Mouse (Mus musculus): ENCODE results near the gene Anapc4. TPM values are rescaled to one million over a fixed set of nuclear protein-coding genes. Genes with fewer than 3 reads are reported as not detected.

Anapc4 gene
- polyA plus RNA-seq, 1 experiment: 26.3 TPM

DNA sequence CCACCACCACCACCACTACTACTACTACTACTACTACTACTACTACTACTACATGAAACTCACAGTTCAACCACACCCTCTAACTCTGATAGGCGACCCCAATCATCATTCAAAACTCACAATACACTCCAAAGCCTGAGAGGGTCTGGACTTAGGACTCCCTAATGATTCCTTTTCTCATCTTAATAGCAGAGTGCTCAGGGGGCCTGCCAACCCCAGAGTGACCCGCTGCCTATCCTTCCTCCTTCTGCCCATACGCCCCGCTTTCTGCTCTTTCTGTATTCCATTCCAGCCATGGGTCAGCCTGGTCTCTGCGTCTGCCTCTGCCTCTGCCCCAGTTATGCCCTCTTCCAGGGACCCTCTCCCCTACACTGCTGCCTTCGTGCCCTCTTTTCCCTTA, 46.1 kb downstream of the Anapc4 start:
- Histone ChIP-seq H3K27ac (ENCODE audit: control insufficient read depth, insufficient read depth, low read length) (no peak overlapping the region), H3K4me1 (replicated peaks; ENCODE audit: control insufficient read depth, insufficient read depth, low read length) (no peaks in the 10 kb centered on the region), H3K27me3 (ENCODE audit: control insufficient read depth, insufficient read depth, low read length) (no peaks in the 10 kb centered on the region), H3K36me3 (ENCODE audit: control insufficient read depth, insufficient read depth, low read length) (no peaks in the 10 kb centered on the region), H3K4me3 (ENCODE audit: control insufficient read depth, insufficient read depth, low read length) (no peak overlapping the region)
- WGBS: 92% methylated on average over 6 of the region's 6 CpGs
- TF ChIP-seq POLR2A (IDR thresholded peaks at IDR 0.05; ENCODE audit: control insufficient read depth, extremely low read depth, insufficient read depth, low read length, poor library complexity): no peak
- no peak for TF ChIP-seq CTCF (IDR thresholded peaks at IDR 0.05; ENCODE audit: borderline replicate concordance, control insufficient read depth, extremely low read depth, insufficient read depth, low read length, poor library complexity)
- DNase-seq: no peak

DNA sequence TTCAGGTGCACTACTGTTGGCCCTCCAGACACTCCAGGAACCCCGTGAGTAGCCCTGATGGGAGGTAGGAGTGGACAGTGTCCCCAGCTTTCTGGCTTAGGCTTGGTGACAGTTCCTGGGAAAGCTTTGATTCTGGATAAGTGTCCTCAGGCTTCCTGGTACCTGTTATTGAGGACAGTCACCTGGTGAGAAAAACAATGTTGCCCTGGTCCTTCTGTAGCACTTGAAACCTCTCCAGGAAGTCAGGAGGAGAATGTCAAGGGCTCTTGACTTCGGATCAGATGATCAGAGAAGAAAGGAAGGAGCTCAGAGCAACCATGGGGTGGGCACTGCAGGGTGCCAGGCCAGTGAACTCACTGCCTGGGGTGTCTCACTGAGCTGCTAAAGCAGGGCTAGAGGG, 48.6 kb downstream of the Anapc4 start:
- no peaks in the 10 kb centered on the region for H3K27me3 ChIP-seq (ENCODE audit: control insufficient read depth, insufficient read depth, low read length)
- H3K36me3 ChIP-seq (ENCODE audit: control insufficient read depth, insufficient read depth, low read length): no peaks in the 10 kb centered on the region
- WGBS: 82% methylated on average over 2 of the region's 2 CpGs
- no peak for DNase-seq
- H3K27ac ChIP-seq (ENCODE audit: control insufficient read depth, insufficient read depth, low read length): no peak overlapping the region
- H3K4me1 ChIP-seq (replicated peaks; ENCODE audit: control insufficient read depth, insufficient read depth, low read length): no peaks in the 10 kb centered on the region
- TF ChIP-seq POLR2A (IDR thresholded peaks at IDR 0.05; ENCODE audit: control insufficient read depth, extremely low read depth, insufficient read depth, low read length, poor library complexity): no peak
- TF ChIP-seq CTCF (IDR thresholded peaks at IDR 0.05; ENCODE audit: borderline replicate concordance, control insufficient read depth, extremely low read depth, insufficient read depth, low read length, poor library complexity): no peak
- no peak overlapping the region for H3K4me3 ChIP-seq (ENCODE audit: control insufficient read depth, insufficient read depth, low read length)

- H3K4me1 ChIP-seq (replicated peaks; ENCODE audit: control insufficient read depth, insufficient read depth, low read length): 0 out of 2 replicates have a peak, but pooled peaks cover 2% of the 10 kb centered on the region
- H3K27ac ChIP-seq (ENCODE audit: control insufficient read depth, insufficient read depth, low read length): no peak overlapping the region
- H3K4me3 ChIP-seq (ENCODE audit: control insufficient read depth, insufficient read depth, low read length): no peak overlapping the region
- DNase-seq: peak; percentile 68
- H3K27me3 ChIP-seq (ENCODE audit: control insufficient read depth, insufficient read depth, low read length): no peaks in the 10 kb centered on the region
- H3K36me3 ChIP-seq (ENCODE audit: control insufficient read depth, insufficient read depth, low read length): no peaks in the 10 kb centered on the region
- TF ChIP-seq POLR2A (IDR thresholded peaks at IDR 0.05; ENCODE audit: control insufficient read depth, extremely low read depth, insufficient read depth, low read length, poor library complexity): no peak
- no peak for TF ChIP-seq CTCF (IDR thresholded peaks at IDR 0.05; ENCODE audit: borderline replicate concordance, control insufficient read depth, extremely low read depth, insufficient read depth, low read length, poor library complexity)
- WGBS: 30% methylated on average over 12 of the region's 12 CpGs
Measured at GRCm38 (mm10) chr5:52887085-52887484, 53.3 kb downstream of the Anapc4 start.

DNA sequence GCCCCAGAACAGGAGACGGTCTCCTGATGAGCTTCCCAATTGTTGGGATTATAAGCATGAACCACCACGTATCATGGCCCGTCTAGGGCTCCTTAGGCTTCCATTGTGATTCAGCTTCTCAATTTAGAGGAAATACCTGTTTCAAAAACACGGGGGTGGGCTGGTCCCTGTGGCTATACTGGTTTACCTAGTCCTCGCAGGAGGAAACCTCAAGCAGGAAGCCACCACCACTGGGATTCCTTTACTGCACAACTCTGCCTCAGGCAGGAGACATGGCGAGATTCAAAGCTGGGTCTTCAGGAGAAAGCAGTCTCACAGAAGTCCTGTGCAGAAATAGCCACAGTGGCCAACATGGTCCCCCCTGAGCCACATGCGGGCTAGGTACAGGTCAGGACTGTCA, 56.1 kb downstream of the Anapc4 start:
- Histone ChIP-seq H3K4me1 (replicated peaks; ENCODE audit: control insufficient read depth, insufficient read depth, low read length) (0 out of 2 replicates have a peak, but pooled peaks cover 2% of the 10 kb centered on the region), H3K4me3 (ENCODE audit: control insufficient read depth, insufficient read depth, low read length) (no peak overlapping the region), H3K27ac (ENCODE audit: control insufficient read depth, insufficient read depth, low read length) (no peak overlapping the region), H3K36me3 (ENCODE audit: control insufficient read depth, insufficient read depth, low read length) (no peaks in the 10 kb centered on the region), H3K27me3 (ENCODE audit: control insufficient read depth, insufficient read depth, low read length) (no peaks in the 10 kb centered on the region)
- no peak for DNase-seq
- 10% methylated on average over 7 of the region's 7 CpGs for WGBS
- TF ChIP-seq POLR2A (IDR thresholded peaks at IDR 0.05; ENCODE audit: control insufficient read depth, extremely low read depth, insufficient read depth, low read length, poor library complexity) (no peak), CTCF (IDR thresholded peaks at IDR 0.05; ENCODE audit: borderline replicate concordance, control insufficient read depth, extremely low read depth, insufficient read depth, low read length, poor library complexity) (no peak)

DNA sequence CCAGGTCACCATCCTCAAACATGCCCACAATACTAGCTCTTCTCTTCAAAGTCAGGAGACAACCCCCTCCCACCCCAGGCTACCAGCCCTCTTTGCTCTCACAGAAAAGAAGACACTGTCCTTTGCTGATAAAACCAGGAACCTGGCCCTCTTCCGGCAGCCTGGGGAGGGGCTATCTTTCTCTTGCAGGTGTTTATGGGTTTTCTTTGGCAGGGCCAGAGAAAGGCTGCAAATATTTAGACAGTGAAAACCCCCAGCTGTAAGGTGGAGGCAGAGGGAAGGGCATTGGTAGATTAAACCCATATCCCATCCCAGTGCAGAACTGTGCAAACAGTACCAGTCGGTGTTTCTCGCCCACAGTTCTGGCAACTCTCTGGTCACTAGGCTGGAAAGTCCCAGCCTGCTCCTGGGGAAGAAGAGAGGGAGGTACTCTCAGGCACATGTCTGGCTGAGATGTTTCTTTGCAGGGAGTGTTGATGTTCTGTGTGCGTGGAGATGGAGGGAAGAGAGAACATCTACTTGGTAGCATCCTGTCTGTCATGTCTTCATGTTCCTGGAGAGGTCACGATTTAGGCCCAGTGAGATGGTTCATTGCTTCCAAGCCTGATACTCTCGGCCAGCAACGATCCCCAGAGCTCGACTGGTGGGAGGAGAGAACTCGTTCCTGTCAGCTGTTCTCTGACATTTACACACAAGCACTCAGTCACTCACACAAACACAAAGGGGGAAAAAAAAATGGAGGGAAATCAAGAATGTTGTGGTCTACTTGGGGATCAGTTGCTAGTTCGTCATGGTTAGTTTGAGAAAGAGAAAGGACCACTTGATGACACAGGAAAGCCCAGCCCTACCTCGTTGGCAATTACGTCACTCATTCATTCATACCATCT, 58.4 kb downstream of the Anapc4 start:
- no peak overlapping the region for H3K27ac ChIP-seq (ENCODE audit: control insufficient read depth, insufficient read depth, low read length)
- no peak for DNase-seq
- no peak overlapping the region for H3K4me3 ChIP-seq (ENCODE audit: control insufficient read depth, insufficient read depth, low read length)
- H3K27me3 ChIP-seq (ENCODE audit: control insufficient read depth, insufficient read depth, low read length): no peaks in the 10 kb centered on the region
- H3K36me3 ChIP-seq (ENCODE audit: control insufficient read depth, insufficient read depth, low read length): no peaks in the 10 kb centered on the region
- 0 out of 2 replicates have a peak, but pooled peaks cover 2% of the 10 kb centered on the region for H3K4me1 ChIP-seq (replicated peaks; ENCODE audit: control insufficient read depth, insufficient read depth, low read length)
- TF ChIP-seq CTCF (IDR thresholded peaks at IDR 0.05; ENCODE audit: borderline replicate concordance, control insufficient read depth, extremely low read depth, insufficient read depth, low read length, poor library complexity) (no peak), POLR2A (IDR thresholded peaks at IDR 0.05; ENCODE audit: control insufficient read depth, extremely low read depth, insufficient read depth, low read length, poor library complexity) (no peak)
- 84% methylated on average over 12 of the region's 12 CpGs for WGBS

DNA sequence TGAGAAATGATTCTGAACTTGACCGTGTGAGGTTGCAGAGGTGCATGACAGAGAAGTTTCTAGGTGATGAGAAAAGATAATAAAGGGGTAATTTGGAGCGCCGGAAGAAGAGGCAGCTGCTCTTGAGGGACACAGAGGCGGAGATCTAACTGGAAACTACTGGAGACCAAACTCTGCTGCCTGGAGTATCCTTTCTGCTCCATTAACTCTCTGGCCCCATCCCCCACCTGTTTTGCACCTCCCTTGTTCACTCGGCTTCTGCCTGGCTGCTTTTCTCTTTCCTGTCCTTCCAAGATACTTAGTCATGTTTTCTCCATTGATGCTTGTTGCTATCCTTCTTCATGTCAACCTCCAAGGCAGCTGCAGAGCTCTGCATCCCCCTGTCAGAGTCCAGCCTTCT, 60.1 kb downstream of the Anapc4 start:
- H3K4me3 ChIP-seq (ENCODE audit: control insufficient read depth, insufficient read depth, low read length): no peak overlapping the region
- H3K27me3 ChIP-seq (ENCODE audit: control insufficient read depth, insufficient read depth, low read length): no peaks in the 10 kb centered on the region
- H3K4me1 ChIP-seq (replicated peaks; ENCODE audit: control insufficient read depth, insufficient read depth, low read length): 0 out of 2 replicates have a peak, but pooled peaks cover 2% of the 10 kb centered on the region
- DNase-seq: no peak
- H3K27ac ChIP-seq (ENCODE audit: control insufficient read depth, insufficient read depth, low read length): no peak overlapping the region
- no peaks in the 10 kb centered on the region for H3K36me3 ChIP-seq (ENCODE audit: control insufficient read depth, insufficient read depth, low read length)
- TF ChIP-seq CTCF (IDR thresholded peaks at IDR 0.05; ENCODE audit: borderline replicate concordance, control insufficient read depth, extremely low read depth, insufficient read depth, low read length, poor library complexity) (no peak), POLR2A (IDR thresholded peaks at IDR 0.05; ENCODE audit: control insufficient read depth, extremely low read depth, insufficient read depth, low read length, poor library complexity) (no peak)
- 93% methylated on average over 5 of the region's 5 CpGs for WGBS

Data from thymus, adult 2 months (tissue).